Mouse (Mus musculus) hindbrain, embryonic 16.5 days (tissue): ENCODE measurements around the gene Tmem223. TPM values are rescaled to one million over a fixed set of nuclear protein-coding genes. Genes with fewer than 3 reads are reported as not detected.

Experiments
- ATAC-seq: fragments of 200-750 bp; cut with Nextera tagmentation; 2 replicates; pipeline ENCODE4 v1.8.0; 2017; ENCODE audit warnings: moderate TSS enrichment, moderate library complexity
- H3K27ac ChIP-seq: fragments of 300-500 bp; sonication (generic); 2 replicates; pipeline ENCODE4 v1.5.1; 2014; ENCODE audit warnings: low read depth, mild to moderate bottlenecking, control low read depth, low read length, moderate library complexity
- H3K27me3 ChIP-seq: fragments of 300-500 bp; sonication (generic); replicated peaks from 2 replicates; pipeline ENCODE4 v1.6.1; 2014; ENCODE audit warnings: low read length; ENCODE audit not compliant: control insufficient read depth, insufficient read depth
- H3K36me3 ChIP-seq: fragments of 300-500 bp; sonication (generic); 2 replicates; pipeline ENCODE4 v1.6.1; 2014; ENCODE audit warnings: mild to moderate bottlenecking, low read length, moderate library complexity, mixed read lengths; ENCODE audit not compliant: control insufficient read depth, insufficient read depth
- H3K4me1 ChIP-seq: fragments of 300-500 bp; sonication (generic); 2 replicates; pipeline ENCODE4 v1.6.1; 2014; ENCODE audit warnings: low read depth, low read length; ENCODE audit not compliant: control insufficient read depth, insufficient read depth
- H3K4me2 ChIP-seq: fragments of 300-500 bp; sonication (generic); 2 replicates; pipeline ENCODE4 v1.6.1; 2014; ENCODE audit warnings: mild to moderate bottlenecking, low read length, control low read depth, moderate library complexity
- H3K4me3 ChIP-seq: fragments of 300-500 bp; sonication (generic); 2 replicates; pipeline ENCODE4 v1.5.1; 2014; ENCODE audit warnings: mild to moderate bottlenecking, low read length, control low read depth, moderate library complexity
- H3K9ac ChIP-seq: fragments of 300-500 bp; sonication (generic); 2 replicates; pipeline ENCODE4 v1.6.1; 2014; ENCODE audit warnings: low read depth, mild to moderate bottlenecking, control low read depth, low read length, moderate library complexity
- H3K9me3 ChIP-seq: fragments of 300-500 bp; sonication (generic); 2 replicates; pipeline ENCODE4 v1.6.1; 2014; ENCODE audit warnings: mild to moderate bottlenecking, low read length, moderate library complexity; ENCODE audit not compliant: control insufficient read depth
- WGBS: fragments of 180-500 bp; shearing (Covaris S2); extraction: QIAGEN DNeasy Blood & Tissue Kit; methylation state at CpG from one replicate; pipeline ENCODE4 v1.1.7; 2014; 5-methylcytosine and 5-hydroxymethylcytosine counted together
- polyA plus RNA-seq: library from polyadenylated mRNA; unstranded; fragments of >200 nt; fragmentation: Nextera tagmentation; extraction: Ambion mirVana; gene quantifications from 2 replicates; pipeline ENCODE4 v1.2.1, GENCODE M21; 2015

Tmem223 gene
- polyA plus RNA-seq, 1 experiment from 2014 or later, result 200 TPM

GRCm38 (mm10) chr19:8815812-8816211 is 45.0 kb downstream of the Tmem223 start:
- Histone ChIP-seq H3K36me3 (peaks cover 7% of the 10 kb centered on the region; the same call in 1 of the 2 replicates), H3K4me3 (no peak overlapping the region), H3K9me3 (no peaks in the 10 kb centered on the region), H3K4me2 (no peak overlapping the region), H3K4me1 (peaks cover 23% of the 10 kb centered on the region), H3K27ac (no peak overlapping the region), H3K27me3 (no peaks in the 10 kb centered on the region), H3K9ac (no peak overlapping the region)
- 63% methylated on average over 11 of the region's 11 CpGs for WGBS
- no peak for ATAC-seq

GRCm38 (mm10) chr19:8817001-8817400 is 46.2 kb downstream of the Tmem223 start:
- Histone ChIP-seq H3K36me3 (peaks cover 7% of the 10 kb centered on the region; the same call in 1 of the 2 replicates), H3K27me3 (no peaks in the 10 kb centered on the region), H3K9me3 (no peaks in the 10 kb centered on the region), H3K4me2 (peak overlapping the region; percentile 6; the same call in 1 of the 2 replicates), H3K9ac (no peak overlapping the region), H3K4me1 (peaks cover 31% of the 10 kb centered on the region), H3K27ac (no peak overlapping the region), H3K4me3 (no peak overlapping the region)
- ATAC-seq, result no peak
- WGBS, result 73% methylated on average over 3 of the region's 3 CpGs

- no peak for ATAC-seq
- Histone ChIP-seq H3K27me3 (no peaks in the 10 kb centered on the region), H3K27ac (peak overlapping the region; percentile 96), H3K9ac (peak overlapping the region; percentile 74), H3K9me3 (no peaks in the 10 kb centered on the region), H3K4me3 (peak overlapping the region; percentile 94), H3K4me1 (peaks cover 45% of the 10 kb centered on the region), H3K36me3 (peaks cover 5% of the 10 kb centered on the region), H3K4me2 (peak overlapping the region; percentile 84)
- 27% methylated on average over 14 of the region's 14 CpGs for WGBS
Observed at GRCm38 (mm10) chr19:8818301-8818798, 47.6 kb downstream of the Tmem223 start.

- Histone ChIP-seq H3K4me1 (peaks cover 46% of the 10 kb centered on the region), H3K27me3 (no peaks in the 10 kb centered on the region), H3K9me3 (no peaks in the 10 kb centered on the region), H3K36me3 (peaks cover 8% of the 10 kb centered on the region), H3K4me3 (peak within 1 kb of the TSS; percentile 94), H3K4me2 (peak within 1 kb of the TSS; percentile 84), H3K9ac (peak within 1 kb of the TSS; percentile 77), H3K27ac (peak within 1 kb of the TSS; percentile 96)
- peak; percentile 94 for ATAC-seq
- WGBS, result under 1% methylated on average over 33 of the region's 33 CpGs
Observed at GRCm38 (mm10) chr19:8818801-8819595, 48.2 kb downstream of the Tmem223 start, which contains the start of gene Ttc9c. TSS of gene Ttc9c (minus strand) at chr19:8819333.

DNA sequence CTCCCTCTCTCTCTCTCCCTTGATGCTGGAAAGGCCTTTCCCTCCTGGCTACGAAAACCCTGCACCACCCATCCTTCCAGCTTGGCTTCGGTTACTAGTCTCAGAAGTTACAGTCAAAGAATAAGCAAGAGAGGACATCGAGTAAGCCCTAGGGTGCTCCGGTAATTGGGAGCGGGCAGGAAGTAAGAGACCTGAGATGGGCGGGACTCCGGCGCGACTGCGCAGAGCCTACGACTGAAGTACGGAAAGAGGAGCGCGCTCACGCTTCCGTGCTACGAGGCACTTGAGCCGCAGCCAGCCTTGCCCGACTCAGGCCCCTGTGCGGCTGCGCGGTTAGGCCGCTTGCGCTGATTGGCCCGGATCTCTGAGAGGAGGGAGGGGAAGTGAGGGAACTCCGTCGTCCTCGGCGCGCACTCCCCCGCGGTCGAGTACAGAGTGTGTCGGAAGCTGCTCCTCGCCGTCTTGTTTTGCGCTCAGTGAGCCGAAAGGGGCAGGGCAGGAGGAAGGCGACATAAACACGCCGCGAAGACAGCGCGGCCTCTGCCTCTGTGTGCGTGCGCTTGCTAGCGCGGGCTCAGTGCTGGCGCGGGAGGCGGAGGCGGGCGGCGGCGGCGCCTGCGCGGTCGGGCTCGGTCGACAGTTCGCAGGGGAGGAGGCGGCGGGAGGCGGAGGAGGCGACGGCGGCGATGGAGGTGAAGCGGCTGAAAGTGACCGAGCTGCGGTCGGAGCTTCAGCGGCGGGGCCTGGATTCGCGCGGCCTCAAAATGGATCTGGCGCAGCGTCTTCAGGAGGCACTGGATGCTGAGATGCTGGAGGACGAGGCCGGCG is 49.0 kb downstream of the Tmem223 start, which contains the start of gene Hnrnpul2:
Gene Hnrnpul2, plus strand, starts transcription at position 415 of the 828 bp plus-strand sequence.
- WGBS, result 0% methylated on average over 71 of the region's 83 CpGs
- no peaks in the 10 kb centered on the region for H3K27me3 ChIP-seq
- peaks cover 17% of the 10 kb centered on the region for H3K36me3 ChIP-seq
- peaks cover 44% of the 10 kb centered on the region for H3K4me1 ChIP-seq
- H3K9me3 ChIP-seq, result no peaks in the 10 kb centered on the region
- peak within 1 kb of the TSS; percentile 84 for H3K4me2 ChIP-seq
- H3K4me3 ChIP-seq, result peak within 1 kb of the TSS; percentile 94
- ATAC-seq, result peak; percentile 96
- H3K9ac ChIP-seq, result peak within 1 kb of the TSS; percentile 77
- H3K27ac ChIP-seq, result peak within 1 kb of the TSS; percentile 96

- WGBS, result under 1% methylated on average over 42 of the region's 48 CpGs
- H3K9me3 ChIP-seq, result no peaks in the 10 kb centered on the region
- peak; percentile 7; the same call in 1 of the 2 replicates for ATAC-seq
Observed at GRCm38 (mm10) chr19:8820424-8820956, 49.7 kb downstream of the Tmem223 start.

GRCm38 (mm10) chr19:8821146-8821545 is 50.4 kb downstream of the Tmem223 start:
- Histone ChIP-seq H3K4me3 (peak overlapping the region; percentile 94), H3K27me3 (no peaks in the 10 kb centered on the region), H3K4me1 (peaks cover 41% of the 10 kb centered on the region), H3K9ac (peak overlapping the region; percentile 77), H3K36me3 (peaks cover 28% of the 10 kb centered on the region), H3K4me2 (peak overlapping the region; percentile 69), H3K27ac (no peak overlapping the region), H3K9me3 (no peaks in the 10 kb centered on the region)
- WGBS, result 1% methylated on average over 7 of the region's 7 CpGs
- ATAC-seq, result no peak

More at GRCm38 (mm10) chr19:8820424-8820956, 49.7 kb downstream of the Tmem223 start:
- peak overlapping the region; percentile 94 for H3K4me3 ChIP-seq
- peak overlapping the region; percentile 77 for H3K9ac ChIP-seq
- H3K27ac ChIP-seq, result peak overlapping the region; percentile 96
- peaks cover 23% of the 10 kb centered on the region for H3K36me3 ChIP-seq
- H3K4me2 ChIP-seq, result peak overlapping the region; percentile 69
- H3K4me1 ChIP-seq, result peaks cover 44% of the 10 kb centered on the region
- no peaks in the 10 kb centered on the region for H3K27me3 ChIP-seq
